Mouse (Mus musculus) forebrain, postnatal 0 days (tissue): ENCODE results near the gene Erich6. TPM values are rescaled to one million over a fixed set of nuclear protein-coding genes. Genes with fewer than 3 reads are reported as not detected.
"Not testable (repeated sequence)": the region's sequence is repeated elsewhere in the genome, so short reads cannot be mapped to it uniquely, and the experiment has no call there.

ENCODE experiments used
- ATAC-seq: fragments of 200-750 bp; cut with Nextera tagmentation; 2 replicates; pipeline ENCODE4 v1.8.0; 2017; ENCODE audit warnings: mild to moderate bottlenecking, moderate library complexity
- DNase-seq: peaks from one replicate; pipeline ENCODE4 v3.0.0-alpha.2; 2015
- H3K27ac ChIP-seq: fragments of 300-500 bp; sonication (generic); 2 replicates; pipeline ENCODE4 v1.5.1; 2014; ENCODE audit warnings: low read depth, mild to moderate bottlenecking, antibody characterized with exemption, low read length, moderate library complexity, mixed read lengths
- H3K27me3 ChIP-seq: fragments of 300-500 bp; sonication (generic); 2 replicates; pipeline ENCODE4 v1.6.1; 2014; ENCODE audit warnings: mild to moderate bottlenecking, low read length, mixed read lengths; ENCODE audit not compliant: insufficient read depth
- H3K36me3 ChIP-seq: fragments of 300-500 bp; sonication (generic); 2 replicates; pipeline ENCODE4 v1.6.1; 2014; ENCODE audit warnings: mild to moderate bottlenecking, moderate library complexity; ENCODE audit not compliant: insufficient read depth
- H3K4me1 ChIP-seq: fragments of 300-500 bp; sonication (generic); 2 replicates; pipeline ENCODE4 v1.6.1; 2014; ENCODE audit warnings: antibody characterized with exemption; ENCODE audit not compliant: insufficient read depth
- H3K4me2 ChIP-seq: fragments of 300-500 bp; sonication (generic); 2 replicates; pipeline ENCODE4 v1.6.1; 2014; ENCODE audit warnings: low read depth, mild to moderate bottlenecking, moderate library complexity
- H3K4me3 ChIP-seq: fragments of 300-500 bp; sonication (generic); 2 replicates; pipeline ENCODE4 v1.5.1; 2014; ENCODE audit warnings: low read depth, low read length, mixed read lengths
- H3K9ac ChIP-seq: fragments of 300-500 bp; sonication (generic); 2 replicates; pipeline ENCODE4 v1.6.1; 2014; ENCODE audit warnings: mild to moderate bottlenecking
- H3K9me3 ChIP-seq: fragments of 300-500 bp; sonication (generic); 2 replicates; pipeline ENCODE4 v1.6.1; 2016; ENCODE audit warnings: low read length
- CTCF ChIP-seq: sonication (generic); IDR thresholded peaks from 2 replicates; pipeline ENCODE4 v1.5.1; 2016; ENCODE audit warnings: antibody characterized with exemption, control low read depth, low read depth
- WGBS: fragments of 180-500 bp; shearing (Covaris S2); extraction: QIAGEN DNeasy Blood & Tissue Kit; methylation state at CpG from one replicate; pipeline ENCODE4 v1.1.7; 2014; 5-methylcytosine and 5-hydroxymethylcytosine counted together
- polyA plus RNA-seq: library from polyadenylated mRNA; unstranded; fragments of >200 nt; fragmentation: Nextera tagmentation; extraction: Ambion mirVana; gene quantifications from 2 replicates; pipeline ENCODE4 v1.2.1, GENCODE M21; 2015
- total RNA-seq: library from RNA; depleted of rRNA; stranded (reverse); fragments of >200 nt; gene quantifications from 2 replicates; pipeline ENCODE4 v1.2.3, GENCODE M21; 2014

Gene Erich6
- total and polyA plus RNA-seq, 2 experiments from 2014 or later: 0.29 to 0.33 TPM

- H3K27ac ChIP-seq: no peak overlapping the region
- ATAC-seq: no peak
- H3K4me2 ChIP-seq: no peak overlapping the region
- H3K9ac ChIP-seq: no peak overlapping the region
- no peak for DNase-seq
- H3K27me3 ChIP-seq: no peaks in the 10 kb centered on the region
- WGBS: 51% methylated on average over 4 of the region's 4 CpGs
- no peaks in the 10 kb centered on the region for H3K36me3 ChIP-seq
- no peak for TF ChIP-seq CTCF
- H3K9me3 ChIP-seq: no peaks in the 10 kb centered on the region
- H3K4me1 ChIP-seq: no peaks in the 10 kb centered on the region
- no peak overlapping the region for H3K4me3 ChIP-seq
These were observed 28.5 kb downstream of the Erich6 start for GRCm38 (mm10) chr3:58608506-58608905.

- no peak overlapping the region for H3K4me2 ChIP-seq
- no peak for ATAC-seq
- 42% methylated on average over 5 of the region's 5 CpGs for WGBS
- no peaks in the 10 kb centered on the region for H3K27me3 ChIP-seq
- H3K36me3 ChIP-seq: peaks cover 9% of the 10 kb centered on the region
- no peak overlapping the region for H3K27ac ChIP-seq
- no peak overlapping the region for H3K4me3 ChIP-seq
- no peak overlapping the region for H3K9ac ChIP-seq
- DNase-seq: no peak
- H3K9me3 ChIP-seq: no peaks in the 10 kb centered on the region
- no peaks in the 10 kb centered on the region for H3K4me1 ChIP-seq
- TF ChIP-seq CTCF: no peak
These were observed 43.4 kb downstream of the Erich6 start for GRCm38 (mm10) chr3:58593623-58594022.

- H3K36me3 ChIP-seq: peaks cover 11% of the 10 kb centered on the region
- ATAC-seq, H3K4me3 ChIP-seq, H3K4me1 ChIP-seq, H3K27me3 ChIP-seq, DNase-seq, H3K4me2 ChIP-seq, H3K9ac ChIP-seq, H3K27ac ChIP-seq, H3K9me3 ChIP-seq: not testable (repeated sequence)
- 78% methylated on average over 7 of the region's 7 CpGs for WGBS
These were observed 44.3 kb downstream of the Erich6 start for GRCm38 (mm10) chr3:58592666-58593065.

- H3K9me3 ChIP-seq, H3K4me1 ChIP-seq, DNase-seq, ATAC-seq, H3K4me3 ChIP-seq, H3K27me3 ChIP-seq, H3K9ac ChIP-seq, H3K27ac ChIP-seq, H3K4me2 ChIP-seq: not testable (repeated sequence)
- peaks cover 24% of the 10 kb centered on the region for H3K36me3 ChIP-seq
- 92% methylated on average over 4 of the region's 4 CpGs for WGBS
These were observed 46.5 kb downstream of the Erich6 start for GRCm38 (mm10) chr3:58590544-58590943.

- ATAC-seq (no peak), DNase-seq (no peak)
- Histone ChIP-seq H3K27ac (no peak overlapping the region), H3K4me1 (peaks cover under 1% of the 10 kb centered on the region; the same call in 1 of the 2 replicates), H3K9me3 (no peaks in the 10 kb centered on the region), H3K4me2 (no peak overlapping the region), H3K4me3 (no peak overlapping the region), H3K9ac (no peak overlapping the region), H3K36me3 (peaks cover 14% of the 10 kb centered on the region), H3K27me3 (no peaks in the 10 kb centered on the region)
- no peak for TF ChIP-seq CTCF
- WGBS: 93% methylated on average over 5 of the region's 5 CpGs
These were observed 54.1 kb downstream of the Erich6 start for GRCm38 (mm10) chr3:58582788-58583426.

GRCm38 (mm10) chr3:58582297-58582696 lies 54.7 kb downstream of the Erich6 start:
- WGBS: 88% methylated on average over 5 of the region's 5 CpGs
- no peak for DNase-seq
- no peak for TF ChIP-seq CTCF

GRCm38 (mm10) chr3:58581530-58581929 lies 55.5 kb downstream of the Erich6 start:
- TF ChIP-seq CTCF: no peak
- Histone ChIP-seq H3K4me2 (no peak overlapping the region), H3K4me3 (no peak overlapping the region), H3K27me3 (no peaks in the 10 kb centered on the region), H3K27ac (no peak overlapping the region), H3K9ac (no peak overlapping the region), H3K36me3 (peaks cover 7% of the 10 kb centered on the region), H3K9me3 (no peaks in the 10 kb centered on the region), H3K4me1 (peaks cover 3% of the 10 kb centered on the region; the same call in 1 of the 2 replicates)
- ATAC-seq (no peak), DNase-seq (no peak)
- WGBS: 92% methylated on average over 4 of the region's 4 CpGs

More at GRCm38 (mm10) chr3:58582297-58582696, 54.7 kb downstream of the Erich6 start:
- no peak overlapping the region for H3K27ac ChIP-seq
- H3K4me3 ChIP-seq: no peak overlapping the region
- peaks cover 3% of the 10 kb centered on the region; the same call in 1 of the 2 replicates for H3K4me1 ChIP-seq
- no peaks in the 10 kb centered on the region for H3K27me3 ChIP-seq
- no peaks in the 10 kb centered on the region for H3K9me3 ChIP-seq
- no peak for ATAC-seq
- no peak overlapping the region for H3K9ac ChIP-seq
- no peak overlapping the region for H3K4me2 ChIP-seq
- peaks cover 9% of the 10 kb centered on the region for H3K36me3 ChIP-seq
